9 mouse cellular contexts compared by ENCODE assay signal in genomic region chr3:94373090-94373489, GRCm38 (mm10). TPM values are rescaled to one million over a fixed set of nuclear protein-coding genes. Genes with fewer than 3 reads are reported as not detected.
DNase-seq lines count a peak whose midpoint lies in the region; ATAC-seq and TF ChIP-seq lines count a peak whose summit lies in the region.
"Had no signal": no experiment of that assay in that cellular context is flagged by ENCODE, and none has a peak within 500 bp of the region (broad histone marks: within the 10 kb centered on the region; RNA-seq: fewer than 3 reads in every experiment).

No protein-coding gene starts in this region.

- peak overlapping the region; percentile 33; the same call in 1 of the 2 replicates for H3K9ac ChIP-seq in hindbrain, embryonic 16.5 days (ENCODE audit: low read depth, low read length)
- peak overlapping the region; percentile 63 for H3K9ac ChIP-seq in stomach, embryonic 16.5 days (ENCODE audit: low read length)

- H3K9me3 ChIP-seq in hindbrain, embryonic 16.5 days (ENCODE audit: control insufficient read depth, low read length), result no peaks in the 10 kb centered on the region
- H3K9me3 ChIP-seq in stomach, embryonic 16.5 days (replicated peaks; ENCODE audit: control insufficient read depth, low read length), result no peaks in the 10 kb centered on the region

- TF ChIP-seq CTCF in layer of hippocampus, adult 2 months (conservative IDR thresholded peaks at IDR 0.05), result no peak
- TF ChIP-seq CTCF in cerebellum, adult 2 months (IDR thresholded peaks at IDR 0.05; ENCODE audit: borderline replicate concordance, insufficient read depth, low read depth, low read length), result no peak
- TF ChIP-seq CTCF in lung, adult 2 months (IDR thresholded peaks at IDR 0.05; ENCODE audit: insufficient read depth, low read length), result no peak

- peaks cover 24% of the 10 kb centered on the region for H3K4me1 ChIP-seq in cerebellum, adult 2 months (ENCODE audit: control insufficient read depth, insufficient read depth, low read length)
- H3K4me1 ChIP-seq in hindbrain, embryonic 16.5 days (ENCODE audit: control insufficient read depth, insufficient read depth, low read depth, low read length), result peaks cover 22% of the 10 kb centered on the region
- H3K4me1 ChIP-seq in lung, adult 2 months (ENCODE audit: control insufficient read depth, insufficient read depth, low read length), result peaks cover 6% of the 10 kb centered on the region; the same call in 1 of the 2 replicates
- H3K4me1 ChIP-seq in stomach, embryonic 16.5 days (ENCODE audit: control insufficient read depth, insufficient read depth, low read length), result peaks cover 12% of the 10 kb centered on the region

- H3K4me3 ChIP-seq in layer of hippocampus, adult 2 months, result peak overlapping the region; percentile 24; the same call in 1 of the 2 replicates
- peak overlapping the region; percentile 59 for H3K4me3 ChIP-seq in cerebellum, adult 2 months (replicated peaks; ENCODE audit: insufficient read depth, low read depth, low read length)
- H3K4me3 ChIP-seq in hindbrain, embryonic 16.5 days (ENCODE audit: low read length), result peak overlapping the region; percentile 14; the same call in 1 of the 2 replicates
- peak overlapping the region; percentile 61 for H3K4me3 ChIP-seq in lung, adult 2 months (replicated peaks; ENCODE audit: extremely low read depth, low read depth, low read length)
- peak overlapping the region; percentile 35 for H3K4me3 ChIP-seq in stomach, embryonic 16.5 days (replicated peaks; ENCODE audit: low read length)

- no peak for TF ChIP-seq POLR2A in cerebellum, adult 2 months (IDR thresholded peaks at IDR 0.05; ENCODE audit: borderline replicate concordance, insufficient read depth, low read length)
- no peak for TF ChIP-seq POLR2A in lung, adult 2 months (IDR thresholded peaks at IDR 0.05; ENCODE audit: borderline replicate concordance, extremely low read depth, low read depth, low read length)

- DNase-seq in layer of hippocampus, adult 2 months (ENCODE audit: low spot score in 2 of 2), result no peak
- DNase-seq in layer of hippocampus, postnatal 36 days, result no peak
- DNase-seq in cerebellum, adult 2 months, result peak; percentile 35 to 49
- no peak for DNase-seq in lung, adult 2 months
- no peak for DNase-seq in gastrocnemius, postnatal 14 days

- no peak overlapping the region for H3K27ac ChIP-seq in layer of hippocampus, adult 2 months
- peak overlapping the region; percentile 45 for H3K27ac ChIP-seq in cerebellum, adult 2 months (ENCODE audit: insufficient read depth, low read length)
- no peak overlapping the region for H3K27ac ChIP-seq in hindbrain, embryonic 16.5 days (ENCODE audit: low read depth, low read length)
- H3K27ac ChIP-seq in stomach, embryonic 16.5 days (ENCODE audit: low read length), result peak overlapping the region; percentile 44

- peak overlapping the region; percentile 47 for H3K4me2 ChIP-seq in hindbrain, embryonic 16.5 days (ENCODE audit: low read length)
- H3K4me2 ChIP-seq in stomach, embryonic 16.5 days (ENCODE audit: low read depth, low read length), result peak overlapping the region; percentile 47

- intact Hi-C loops in gastrocnemius, postnatal 14 days (cut with DNase I; ENCODE audit: low total_unique reads), result no loop called here

- no peaks in the 10 kb centered on the region for H3K27me3 ChIP-seq in cerebellum, adult 2 months (ENCODE audit: control insufficient read depth, insufficient read depth, low read length)
- 0 out of 2 replicates have a peak, but pooled peaks cover 4% of the 10 kb centered on the region for H3K27me3 ChIP-seq in hindbrain, embryonic 16.5 days (replicated peaks; ENCODE audit: control insufficient read depth, insufficient read depth, low read length)
- H3K27me3 ChIP-seq in stomach, embryonic 16.5 days (ENCODE audit: control insufficient read depth, insufficient read depth, low read length), result no peaks in the 10 kb centered on the region

- 5% methylated on average over 10 of the region's 10 CpGs for WGBS in cerebellum, adult 2 months
- 4% methylated on average over 10 of the region's 10 CpGs for WGBS in hindbrain, embryonic 16.5 days
- WGBS in lung, adult 2 months, result 9% methylated on average over 10 of the region's 10 CpGs
- WGBS in stomach, embryonic 16.5 days, result 4% methylated on average over 8 of the region's 10 CpGs

- ATAC-seq in hindbrain, embryonic 16.5 days, result peak; percentile 27
- peak; percentile 45 for ATAC-seq in stomach, embryonic 16.5 days (ENCODE audit: insufficient read depth, low FRiP score)
- no peak for ATAC-seq in activated CD4-positive, CD25-positive, alpha-beta regulatory T cell, adult 4 months

- H3K36me3 ChIP-seq in hindbrain, embryonic 16.5 days (ENCODE audit: control insufficient read depth, insufficient read depth, low read length), result no peaks in the 10 kb centered on the region
- no peaks in the 10 kb centered on the region for H3K36me3 ChIP-seq in stomach, embryonic 16.5 days (ENCODE audit: control insufficient read depth, insufficient read depth, low read length)

RNA-seq across cellular contexts. Expression of gene Rorc, which starts 0.5 kb away (rescaled TPM):
- total RNA-seq in layer of hippocampus, adult 2 months (2021), result 1 to 10 TPM in 1 of 2 experiments, under 1 TPM in 1; 0.97 to 1.0 TPM
- under 1 TPM; 0.57 to 0.86 TPM for total RNA-seq in layer of hippocampus, postnatal 36 days (2021)
- polyA plus RNA-seq in cerebellum, adult 2 months (2012; rRNA removed), result 20.4 and 20.9 TPM in 2 replicates
- 0.36 and 0.54 TPM in 2 replicates for polyA plus RNA-seq in hindbrain, embryonic 16.5 days (2015; fragmentation: Nextera tagmentation; extraction: Ambion mirVana)
- polyA plus RNA-seq in lung, adult 2 months (2012; rRNA removed), result 6.3 and 7.9 TPM in 2 replicates
- polyA plus RNA-seq in stomach, embryonic 16.5 days (2015; fragmentation: Nextera tagmentation; extraction: Ambion mirVana), result 7.4 and 8.6 TPM in 2 replicates
- 10 to 100 TPM; 15.8 to 22.8 TPM for total RNA-seq in gastrocnemius, postnatal 14 days (2021)
- polyA plus RNA-seq in activated CD4-positive, CD25-positive, alpha-beta regulatory T cell, adult 4 months (2017; shearing (Covaris generic)), result 1 to 10 TPM; 6.5 to 7.4 TPM

RNA-seq across cellular contexts. Expression of gene C2cd4d, which starts 10.9 kb away (rescaled TPM):
- under 1 TPM; 0.36 to 0.47 TPM for total RNA-seq in layer of hippocampus, adult 2 months (2021)
- total RNA-seq in layer of hippocampus, postnatal 36 days (2021), result not detected
- 3.5 and 3.7 TPM in 2 replicates for polyA plus RNA-seq in cerebellum, adult 2 months (2012; rRNA removed)
- 1.6 and 1.8 TPM in 2 replicates for polyA plus RNA-seq in hindbrain, embryonic 16.5 days (2015; fragmentation: Nextera tagmentation; extraction: Ambion mirVana)
- polyA plus RNA-seq in lung, adult 2 months (2012; rRNA removed), result 0.37 and 0.83 TPM in 2 replicates
- polyA plus RNA-seq in stomach, embryonic 16.5 days (2015; fragmentation: Nextera tagmentation; extraction: Ambion mirVana), result 0.35 and 0.65 TPM in 2 replicates
- under 1 TPM; 0.18 to 0.31 TPM for total RNA-seq in gastrocnemius, postnatal 14 days (2021)
- polyA plus RNA-seq in activated CD4-positive, CD25-positive, alpha-beta regulatory T cell, adult 4 months (2017; shearing (Covaris generic)), result not detected

RNA-seq across cellular contexts. Expression of gene Lingo4, which starts 25.2 kb away (rescaled TPM):
- under 1 TPM; 0.79 to 0.98 TPM for total RNA-seq in layer of hippocampus, adult 2 months (2021)
- 1 to 10 TPM in 1 of 2 experiments, under 1 TPM in 1; 0.78 to 1.2 TPM for total RNA-seq in layer of hippocampus, postnatal 36 days (2021)
- 6.5 and 6.6 TPM in 2 replicates for polyA plus RNA-seq in cerebellum, adult 2 months (2012; rRNA removed)
- polyA plus RNA-seq in hindbrain, embryonic 16.5 days (2015; fragmentation: Nextera tagmentation; extraction: Ambion mirVana), result 1.7 and 2.3 TPM in 2 replicates
- polyA plus RNA-seq in lung, adult 2 months (2012; rRNA removed), result 0.12 and 0.17 TPM in 2 replicates
- polyA plus RNA-seq in stomach, embryonic 16.5 days (2015; fragmentation: Nextera tagmentation; extraction: Ambion mirVana), result 0.44 and 0.51 TPM in 2 replicates
- total RNA-seq in gastrocnemius, postnatal 14 days (2021), result under 1 TPM; 0.06 to 0.11 TPM
- 1 to 10 TPM in 1 of 2 experiments, under 1 TPM in 1; 0.29 to 1.4 TPM for polyA plus RNA-seq in activated CD4-positive, CD25-positive, alpha-beta regulatory T cell, adult 4 months (2017; shearing (Covaris generic))

RNA-seq across cellular contexts. Expression of gene Them5, which starts 31.2 kb away (rescaled TPM):
- total RNA-seq in layer of hippocampus, adult 2 months (2021), result not detected
- total RNA-seq in layer of hippocampus, postnatal 36 days (2021), result not detected
- polyA plus RNA-seq in cerebellum, adult 2 months (2012; rRNA removed), result not detected in 2 replicates
- polyA plus RNA-seq in hindbrain, embryonic 16.5 days (2015; fragmentation: Nextera tagmentation; extraction: Ambion mirVana), result 0.29 TPM in 1 of 2 replicates, not detected in the other
- 0.26 and 24.4 TPM in 2 replicates for polyA plus RNA-seq in lung, adult 2 months (2012; rRNA removed)
- 32.1 and 49.6 TPM in 2 replicates for polyA plus RNA-seq in stomach, embryonic 16.5 days (2015; fragmentation: Nextera tagmentation; extraction: Ambion mirVana)
- under 1 TPM in 1 of 2 experiments, not detected in 1; 0.16 TPM for total RNA-seq in gastrocnemius, postnatal 14 days (2021)
- polyA plus RNA-seq in activated CD4-positive, CD25-positive, alpha-beta regulatory T cell, adult 4 months (2017; shearing (Covaris generic)), result not detected
- total RNA-seq: adrenal gland, postnatal 36 days had no signal

RNA-seq across cellular contexts. Expression of gene Tdrkh, which starts 40.0 kb away (rescaled TPM):
- 10 to 100 TPM; 41.3 to 47.2 TPM for total RNA-seq in layer of hippocampus, adult 2 months (2021)
- total RNA-seq in layer of hippocampus, postnatal 36 days (2021), result 10 to 100 TPM; 39.1 to 43.4 TPM
- polyA plus RNA-seq in cerebellum, adult 2 months (2012; rRNA removed), result 21.4 and 22.8 TPM in 2 replicates
- 51.1 and 54.8 TPM in 2 replicates for polyA plus RNA-seq in hindbrain, embryonic 16.5 days (2015; fragmentation: Nextera tagmentation; extraction: Ambion mirVana)
- polyA plus RNA-seq in lung, adult 2 months (2012; rRNA removed), result 0.17 and 0.44 TPM in 2 replicates
- polyA plus RNA-seq in stomach, embryonic 16.5 days (2015; fragmentation: Nextera tagmentation; extraction: Ambion mirVana), result 6.4 and 8.2 TPM in 2 replicates
- total RNA-seq in gastrocnemius, postnatal 14 days (2021), result 1 to 10 TPM; 3.5 to 4.8 TPM
- polyA plus RNA-seq in activated CD4-positive, CD25-positive, alpha-beta regulatory T cell, adult 4 months (2017; shearing (Covaris generic)), result 1 to 10 TPM; 4.9 to 6.1 TPM

Comparison
In these comparisons a context has a peak if more than half of its experiments do, and no peak if none do; other contexts are left out.
1. DNase-seq: peak in cerebellum, adult 2 months (2 of 2); none in layer of hippocampus, adult 2 months (0 of 2), layer of hippocampus, postnatal 36 days (0 of 2), lung, adult 2 months (single experiment) and gastrocnemius, postnatal 14 days (single experiment).
2. H3K27ac ChIP-seq: peak in cerebellum, adult 2 months (single experiment) and stomach, embryonic 16.5 days (single experiment); none in layer of hippocampus, adult 2 months (single experiment) and hindbrain, embryonic 16.5 days (single experiment).
3. Peak in every context shown above with its lines, with median percentiles within 50 percentile points of each other: H3K4me3 ChIP-seq.